Mouse (Mus musculus) kidney, embryonic 15.5 days (tissue): Measurements from ENCODE around the gene Map3k13. TPM values are rescaled to one million over a fixed set of nuclear protein-coding genes. Genes with fewer than 3 reads are reported as not detected.
A peak's percentile ranks its signal among the peaks of the same experiment; 100 is the strongest.
"Not testable (repeated sequence)": the region's sequence is repeated elsewhere in the genome, so short reads cannot be mapped to it uniquely, and the experiment has no call there.

ENCODE experiments used
- ATAC-seq: fragments of 200-750 bp; cut with Nextera tagmentation; replicated peaks from 2 replicates; pipeline ENCODE4 v1.8.0; 2017; ENCODE audit warnings: moderate TSS enrichment; ENCODE audit not compliant: low FRiP score
- H3K27ac ChIP-seq: fragments of 300-500 bp; sonication (generic); 2 replicates; pipeline ENCODE4 v1.5.1; 2015; ENCODE audit warnings: mild to moderate bottlenecking, inconsistent platforms
- H3K27me3 ChIP-seq: fragments of 300-500 bp; sonication (generic); 2 replicates; pipeline ENCODE4 v1.6.1; 2015; ENCODE audit warnings: inconsistent platforms
- H3K36me3 ChIP-seq: fragments of 300-500 bp; sonication (generic); 2 replicates; pipeline ENCODE4 v1.6.1; 2015; ENCODE audit warnings: inconsistent platforms
- H3K4me1 ChIP-seq: fragments of 300-500 bp; sonication (generic); 2 replicates; pipeline ENCODE4 v1.6.1; 2015; ENCODE audit warnings: inconsistent platforms
- H3K4me2 ChIP-seq: fragments of 300-500 bp; sonication (generic); 2 replicates; pipeline ENCODE4 v1.6.1; 2015; ENCODE audit warnings: moderate library complexity, mild to moderate bottlenecking, inconsistent platforms
- H3K4me3 ChIP-seq: fragments of 300-500 bp; sonication (generic); replicated peaks from 2 replicates; pipeline ENCODE4 v1.5.1; 2015; ENCODE audit warnings: mild to moderate bottlenecking, inconsistent platforms
- H3K9ac ChIP-seq: fragments of 300-500 bp; sonication (generic); 2 replicates; pipeline ENCODE4 v1.6.1; 2015; ENCODE audit warnings: mild to moderate bottlenecking, inconsistent platforms
- H3K9me3 ChIP-seq: fragments of 300-500 bp; sonication (generic); replicated peaks from 2 replicates; pipeline ENCODE4 v1.6.1; 2016; ENCODE audit warnings: inconsistent platforms
- WGBS: fragments of 180-500 bp; shearing (Covaris S2); methylation state at CpG from one replicate; pipeline ENCODE4 v1.1.7; 2015; ENCODE audit warnings: mixed read lengths; 5-methylcytosine and 5-hydroxymethylcytosine counted together
- polyA plus RNA-seq: library from polyadenylated mRNA; unstranded; fragments of >200 nt; fragmentation: Nextera tagmentation; extraction: Ambion mirVana; gene quantifications from 2 replicates; pipeline ENCODE4 v1.2.1, GENCODE M21; 2015

The Map3k13 gene
- polyA plus RNA-seq, 1 experiment from 2014 or later = 0.73 TPM

GRCm38 (mm10) chr16:21787516-21788353 lies 6.4 kb upstream of the Map3k13 start, which contains the start of gene Ehhadh:
Gene Ehhadh, minus strand, starts transcription at chr16:21787807.
- Histone ChIP-seq H3K27me3 (no peaks in the 10 kb centered on the region), H3K9me3 (no peaks in the 10 kb centered on the region), H3K4me1 (peaks cover 10% of the 10 kb centered on the region), H3K4me3 (peak within 1 kb of the TSS; percentile 53), H3K27ac (no peak within 1 kb of the TSS), H3K4me2 (peak within 1 kb of the TSS; percentile 78), H3K9ac (peak within 1 kb of the TSS; percentile 45), H3K36me3 (no peaks in the 10 kb centered on the region)
- 6% methylated on average over 28 of the region's 28 CpGs for WGBS
- ATAC-seq = peak; percentile 96

GRCm38 (mm10) chr16:21788581-21788980 lies 5.6 kb upstream of the Map3k13 start:
- 53% methylated on average over 3 of the region's 3 CpGs for WGBS
- H3K9ac ChIP-seq = no peak overlapping the region
- no peak for ATAC-seq
- no peaks in the 10 kb centered on the region for H3K9me3 ChIP-seq
- H3K4me2 ChIP-seq = no peak overlapping the region
- H3K27me3 ChIP-seq = no peaks in the 10 kb centered on the region
- H3K27ac ChIP-seq = no peak overlapping the region
- H3K4me1 ChIP-seq = peaks cover 13% of the 10 kb centered on the region
- H3K36me3 ChIP-seq = no peaks in the 10 kb centered on the region
- no peak overlapping the region for H3K4me3 ChIP-seq

GRCm38 (mm10) chr16:21789180-21789579 lies 5.0 kb upstream of the Map3k13 start:
- H3K36me3 ChIP-seq = no peaks in the 10 kb centered on the region
- 75% methylated on average over 2 of the region's 2 CpGs for WGBS
- no peak overlapping the region for H3K4me2 ChIP-seq
- H3K4me1 ChIP-seq = peaks cover 16% of the 10 kb centered on the region
- no peak overlapping the region for H3K4me3 ChIP-seq
- H3K9me3 ChIP-seq = no peaks in the 10 kb centered on the region
- no peaks in the 10 kb centered on the region for H3K27me3 ChIP-seq
- no peak for ATAC-seq
- H3K27ac ChIP-seq = no peak overlapping the region
- H3K9ac ChIP-seq = no peak overlapping the region

GRCm38 (mm10) chr16:21790469-21790868 lies 3.7 kb upstream of the Map3k13 start:
- 3% methylated on average over 1 of the region's 1 CpGs for WGBS
- ATAC-seq = no peak

GRCm38 (mm10) chr16:21791779-21792178 lies 2.4 kb upstream of the Map3k13 start:
- Histone ChIP-seq H3K4me3 (no peak overlapping the region), H3K4me1 (peaks cover 19% of the 10 kb centered on the region), H3K4me2 (no peak overlapping the region), H3K36me3 (no peaks in the 10 kb centered on the region), H3K27me3 (no peaks in the 10 kb centered on the region), H3K27ac (no peak overlapping the region), H3K9me3 (no peaks in the 10 kb centered on the region), H3K9ac (no peak overlapping the region)
- 75% methylated on average over 3 of the region's 3 CpGs for WGBS
- no peak for ATAC-seq

More at GRCm38 (mm10) chr16:21790469-21790868, 3.7 kb upstream of the Map3k13 start:
- no peak overlapping the region for H3K4me3 ChIP-seq
- H3K36me3 ChIP-seq = no peaks in the 10 kb centered on the region
- H3K4me1 ChIP-seq = peaks cover 19% of the 10 kb centered on the region
- H3K27ac ChIP-seq = no peak overlapping the region
- H3K9ac ChIP-seq = no peak overlapping the region
- no peak overlapping the region for H3K4me2 ChIP-seq
- H3K27me3 ChIP-seq = no peaks in the 10 kb centered on the region
- no peaks in the 10 kb centered on the region for H3K9me3 ChIP-seq

- peak overlapping the region; percentile 86 for H3K4me3 ChIP-seq
- H3K9me3 ChIP-seq, H3K4me1 ChIP-seq, H3K27me3 ChIP-seq, H3K36me3 ChIP-seq, ATAC-seq: not testable (repeated sequence)
- H3K27ac ChIP-seq = peak overlapping the region; percentile 90; the same call in 1 of the 2 replicates
- WGBS = 28% methylated on average over 2 of the region's 2 CpGs
- peak overlapping the region; percentile 69; the same call in 1 of the 2 replicates for H3K9ac ChIP-seq
- H3K4me2 ChIP-seq = peak overlapping the region; percentile 95
Observed at GRCm38 (mm10) chr16:21793080-21793810, 901 bp upstream of the Map3k13 start.

GRCm38 (mm10) chr16:21794697-21795045 lies 525 bp downstream of the Map3k13 start:
- Histone ChIP-seq H3K36me3 (peaks cover 7% of the 10 kb centered on the region), H3K4me2 (peak overlapping the region; percentile 95), H3K27ac (peak overlapping the region; percentile 90), H3K27me3 (no peaks in the 10 kb centered on the region), H3K9me3 (no peaks in the 10 kb centered on the region), H3K9ac (peak overlapping the region; percentile 69), H3K4me1 (peaks cover 9% of the 10 kb centered on the region), H3K4me3 (peak overlapping the region; percentile 86)
- WGBS = 3% methylated on average over 14 of the region's 14 CpGs
- ATAC-seq = no peak

- Histone ChIP-seq H3K27ac (no peak overlapping the region), H3K4me2 (peak overlapping the region; percentile 95), H3K9me3 (no peaks in the 10 kb centered on the region), H3K36me3 (peaks cover 7% of the 10 kb centered on the region), H3K9ac (no peak overlapping the region), H3K4me3 (peak overlapping the region; percentile 86), H3K4me1 (peaks cover 9% of the 10 kb centered on the region), H3K27me3 (no peaks in the 10 kb centered on the region)
- 13% methylated on average over 5 of the region's 5 CpGs for WGBS
- no peak for ATAC-seq
Observed at GRCm38 (mm10) chr16:21795071-21795470, 925 bp downstream of the Map3k13 start.

GRCm38 (mm10) chr16:21804258-21804657 lies 10.1 kb downstream of the Map3k13 start:
- no peak for ATAC-seq
- Histone ChIP-seq H3K4me1 (no peaks in the 10 kb centered on the region), H3K27me3 (no peaks in the 10 kb centered on the region), H3K4me3 (no peak overlapping the region), H3K27ac (no peak overlapping the region), H3K9me3 (no peaks in the 10 kb centered on the region), H3K36me3 (peaks cover 26% of the 10 kb centered on the region), H3K4me2 (no peak overlapping the region), H3K9ac (no peak overlapping the region)
- 92% methylated on average over 1 of the region's 1 CpGs for WGBS

- H3K4me1 ChIP-seq = no peaks in the 10 kb centered on the region
- H3K9ac ChIP-seq = no peak overlapping the region
- no peaks in the 10 kb centered on the region for H3K9me3 ChIP-seq
- H3K27ac ChIP-seq = no peak overlapping the region
- WGBS = 60% methylated on average over 1 of the region's 1 CpGs
- ATAC-seq = no peak
- H3K4me2 ChIP-seq = no peak overlapping the region
- no peak overlapping the region for H3K4me3 ChIP-seq
- H3K27me3 ChIP-seq = no peaks in the 10 kb centered on the region
- peaks cover 16% of the 10 kb centered on the region for H3K36me3 ChIP-seq
Observed at GRCm38 (mm10) chr16:21806892-21807291, 12.7 kb downstream of the Map3k13 start.

GRCm38 (mm10) chr16:21807786-21808185 lies 13.6 kb downstream of the Map3k13 start:
- H3K4me3 ChIP-seq, H3K4me2 ChIP-seq, H3K9me3 ChIP-seq, H3K4me1 ChIP-seq, H3K27ac ChIP-seq, H3K9ac ChIP-seq, ATAC-seq, H3K27me3 ChIP-seq: not testable (repeated sequence)
- peaks cover 16% of the 10 kb centered on the region for H3K36me3 ChIP-seq
- WGBS = 90% methylated on average over 7 of the region's 7 CpGs

GRCm38 (mm10) chr16:21813164-21813834 lies 19.2 kb downstream of the Map3k13 start:
- ATAC-seq = no peak
- Histone ChIP-seq H3K27ac (no peak overlapping the region), H3K9me3 (no peaks in the 10 kb centered on the region), H3K27me3 (no peaks in the 10 kb centered on the region), H3K4me1 (peaks cover 11% of the 10 kb centered on the region), H3K4me3 (no peak overlapping the region), H3K4me2 (no peak overlapping the region), H3K36me3 (peaks cover 10% of the 10 kb centered on the region; the same call in 1 of the 2 replicates), H3K9ac (no peak overlapping the region)
- WGBS = 62% methylated on average over 6 of the region's 6 CpGs
